Mouse (Mus musculus) naive thymus-derived CD4-positive, alpha-beta T cell, adult 2 months (primary cell): Measurements from ENCODE around the gene H2-M10.2.

Experiments used
- DNase-seq: peaks from one replicate; pipeline ENCODE4 v3.0.0-alpha.2; 2011; ENCODE audit warnings: low read depth

H2-M10.2 gene

GRCm38 (mm10) chr17:36286390-36286789 is at the start of gene H2-M10.2:
Gene H2-M10.2 (minus strand): TSS chr17:36286490.
- no peak for DNase-seq

- DNase-seq, result no peak
Observed at GRCm38 (mm10) chr17:36326055-36326454, 39.8 kb upstream of the H2-M10.2 start, which contains the start of gene H2-M10.1. Gene H2-M10.1 (minus strand): TSS chr17:36326155.

GRCm38 (mm10) chr17:36315689-36316253 is 29.5 kb upstream of the H2-M10.2 start:
- no peak for DNase-seq

- DNase-seq, result peak; percentile 81
Observed at GRCm38 (mm10) chr17:36315041-36315688, 28.9 kb upstream of the H2-M10.2 start.

GRCm38 (mm10) chr17:36314511-36314910 is 28.2 kb upstream of the H2-M10.2 start:
- peak; percentile 68 for DNase-seq

GRCm38 (mm10) chr17:36309293-36309692 is 23.0 kb upstream of the H2-M10.2 start:
- DNase-seq, result no peak

- DNase-seq, result peak; percentile 89
Observed at GRCm38 (mm10) chr17:36308855-36309254, 22.6 kb upstream of the H2-M10.2 start.

- no peak for DNase-seq
Observed at GRCm38 (mm10) chr17:36281521-36282245, 4.6 kb downstream of the H2-M10.2 start.

- DNase-seq, result peak; percentile 36
Observed at GRCm38 (mm10) chr17:36274776-36275175, 11.5 kb downstream of the H2-M10.2 start.

- peak; percentile 61 for DNase-seq
Observed at GRCm38 (mm10) chr17:36273796-36274195, 12.5 kb downstream of the H2-M10.2 start.

- no peak for DNase-seq
Observed at GRCm38 (mm10) chr17:36272643-36273366, 13.5 kb downstream of the H2-M10.2 start.

GRCm38 (mm10) chr17:36271586-36272256 is 14.6 kb downstream of the H2-M10.2 start, which contains the start of gene Trim39:
Gene Trim39 (minus strand): TSS chr17:36272247.
- DNase-seq, result peak; percentile 94

GRCm38 (mm10) chr17:36270956-36271585 is 15.2 kb downstream of the H2-M10.2 start:
- peak; percentile 95 for DNase-seq

- peak; percentile 89 for DNase-seq
Observed at GRCm38 (mm10) chr17:36265834-36266233, 20.5 kb downstream of the H2-M10.2 start.

GRCm38 (mm10) chr17:36264273-36264925 is 21.9 kb downstream of the H2-M10.2 start:
- no peak for DNase-seq

- no peak for DNase-seq
Observed at GRCm38 (mm10) chr17:36261511-36262166, 24.7 kb downstream of the H2-M10.2 start.

GRCm38 (mm10) chr17:36257969-36258368 is 28.3 kb downstream of the H2-M10.2 start, which contains the start of gene Rpp21:
Gene Rpp21 (minus strand): TSS chr17:36258069.
- no peak for DNase-seq

GRCm38 (mm10) chr17:36257241-36257947 is 28.9 kb downstream of the H2-M10.2 start:
- DNase-seq, result peak; percentile 85

GRCm38 (mm10) chr17:36253087-36253600 is 33.1 kb downstream of the H2-M10.2 start:
- peak; percentile 50 for DNase-seq
